In the genomic region with DNA sequence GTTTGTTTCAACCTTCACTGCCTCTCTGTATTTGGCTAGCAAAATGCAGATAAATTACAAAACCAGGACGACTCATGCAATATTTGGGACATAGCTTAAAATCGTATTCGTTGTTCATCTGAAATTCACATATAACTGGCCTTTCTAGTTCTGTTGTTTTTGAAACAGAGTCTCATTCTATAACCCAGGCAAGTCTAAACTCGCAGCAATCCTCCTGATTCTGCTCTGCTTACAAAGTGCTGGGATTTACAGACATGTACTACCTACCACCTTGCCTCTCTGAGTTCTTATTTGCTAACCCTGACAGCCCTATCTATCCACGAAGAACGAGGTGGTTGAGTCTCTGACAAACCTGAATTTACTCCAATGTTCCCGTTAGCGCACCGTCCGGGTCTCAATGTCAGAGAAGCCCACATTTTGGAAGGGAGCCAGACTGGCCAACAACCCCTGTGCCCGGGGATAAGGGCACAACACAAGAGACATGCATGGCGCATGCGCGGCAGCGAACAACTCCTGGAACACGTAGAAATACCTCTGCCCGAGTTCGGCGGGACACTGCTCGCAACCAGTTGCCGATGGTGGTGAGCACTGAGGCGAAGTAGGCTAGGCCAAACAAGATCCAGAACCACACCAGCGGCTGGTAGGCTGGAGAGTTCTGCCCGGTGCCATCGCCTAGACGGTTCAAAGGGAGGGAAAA, we compare ENCODE assay signal across 8 mouse cellular contexts. TPM values are rescaled to one million over a fixed set of nuclear protein-coding genes. Genes with fewer than 3 reads are reported as not detected.
DNase-seq lines count a peak whose midpoint lies in the region; ATAC-seq and TF ChIP-seq lines count a peak whose summit lies in the region.

No protein-coding gene starts in this region.

- peaks cover 4% of the 10 kb centered on the region; the same call in 1 of the 2 replicates for H3K9me3 ChIP-seq in heart, embryonic 12.5 days (replicated peaks)
- no peaks in the 10 kb centered on the region for H3K9me3 ChIP-seq in embryonic facial prominence, embryonic 13.5 days
- H3K9me3 ChIP-seq in intestine, embryonic 15.5 days = no peaks in the 10 kb centered on the region
- no peaks in the 10 kb centered on the region for H3K9me3 ChIP-seq in lung, postnatal 0 days (ENCODE audit: low read length)

- TF ChIP-seq EP300 in lung, postnatal 0 days (IDR thresholded peaks at IDR 0.05) = no peak

- no peak overlapping the region for H3K9ac ChIP-seq in heart, embryonic 12.5 days
- peak overlapping the region; percentile 49; the same call in 1 of the 2 replicates for H3K9ac ChIP-seq in embryonic facial prominence, embryonic 13.5 days
- 0 out of 2 replicates have a peak overlapping the region, but pooled peaks have one; percentile 0 for H3K9ac ChIP-seq in intestine, embryonic 15.5 days
- no peak overlapping the region for H3K9ac ChIP-seq in lung, postnatal 0 days (replicated peaks; ENCODE audit: low read depth)

- H3K27ac ChIP-seq in heart, embryonic 12.5 days (ENCODE audit: poor library complexity, severe bottlenecking) = no peak overlapping the region
- H3K27ac ChIP-seq in embryonic facial prominence, embryonic 13.5 days = peak overlapping the region; percentile 49; the same call in 1 of the 2 replicates
- H3K27ac ChIP-seq in intestine, embryonic 15.5 days = no peak overlapping the region
- H3K27ac ChIP-seq in lung, postnatal 0 days (ENCODE audit: low read length) = no peak overlapping the region

- no peak for ATAC-seq in heart, embryonic 12.5 days (ENCODE audit: insufficient number of reproducible peaks, low FRiP score)
- ATAC-seq in embryonic facial prominence, embryonic 13.5 days (ENCODE audit: insufficient number of reproducible peaks, insufficient read depth, low FRiP score, low TSS enrichment, low read depth) = no peak
- no peak for ATAC-seq in intestine, embryonic 15.5 days
- no peak for ATAC-seq in lung, postnatal 0 days

- H3K36me3 ChIP-seq in heart, embryonic 12.5 days = no peaks in the 10 kb centered on the region
- no peaks in the 10 kb centered on the region for H3K36me3 ChIP-seq in embryonic facial prominence, embryonic 13.5 days
- no peaks in the 10 kb centered on the region for H3K36me3 ChIP-seq in intestine, embryonic 15.5 days
- H3K36me3 ChIP-seq in lung, postnatal 0 days (ENCODE audit: insufficient read depth, low read length) = no peaks in the 10 kb centered on the region

- peaks cover 31% of the 10 kb centered on the region for H3K4me1 ChIP-seq in heart, embryonic 12.5 days (replicated peaks)
- H3K4me1 ChIP-seq in embryonic facial prominence, embryonic 13.5 days = peaks cover 41% of the 10 kb centered on the region
- peaks cover 20% of the 10 kb centered on the region for H3K4me1 ChIP-seq in intestine, embryonic 15.5 days (replicated peaks)
- peaks cover 13% of the 10 kb centered on the region; the same call in 1 of the 2 replicates for H3K4me1 ChIP-seq in lung, postnatal 0 days (ENCODE audit: insufficient read depth, low read depth, low read length)

- WGBS in heart, embryonic 12.5 days = 12% methylated on average over 26 of the region's 26 CpGs
- WGBS in embryonic facial prominence, embryonic 13.5 days = 10% methylated on average over 26 of the region's 26 CpGs
- whole genome bisulfite sequencing in intestine, embryonic 15.5 days = 15% methylated on average over 26 of the region's 26 CpGs
- 18% methylated on average over 26 of the region's 26 CpGs for WGBS in lung, postnatal 0 days

- H3K4me3 ChIP-seq in heart, embryonic 12.5 days = peak overlapping the region; percentile 24
- H3K4me3 ChIP-seq in embryonic facial prominence, embryonic 13.5 days = peak overlapping the region; percentile 32
- H3K4me3 ChIP-seq in intestine, embryonic 15.5 days (replicated peaks) = 0 out of 2 replicates have a peak overlapping the region, but pooled peaks have one; percentile 5
- 0 out of 2 replicates have a peak overlapping the region, but pooled peaks have one; percentile 8 for H3K4me3 ChIP-seq in lung, postnatal 0 days (ENCODE audit: low read depth, low read length)

- peaks cover 71% of the 10 kb centered on the region for H3K27me3 ChIP-seq in heart, embryonic 12.5 days (replicated peaks)
- peaks cover 91% of the 10 kb centered on the region for H3K27me3 ChIP-seq in embryonic facial prominence, embryonic 13.5 days
- peaks cover 66% of the 10 kb centered on the region for H3K27me3 ChIP-seq in intestine, embryonic 15.5 days (replicated peaks)
- peaks cover 38% of the 10 kb centered on the region for H3K27me3 ChIP-seq in lung, postnatal 0 days (replicated peaks; ENCODE audit: insufficient read depth, low read length)

- peak overlapping the region; percentile 56 for H3K4me2 ChIP-seq in heart, embryonic 12.5 days
- peak overlapping the region; percentile 54 for H3K4me2 ChIP-seq in embryonic facial prominence, embryonic 13.5 days
- H3K4me2 ChIP-seq in intestine, embryonic 15.5 days (replicated peaks) = peak overlapping the region; percentile 18
- 0 out of 2 replicates have a peak overlapping the region, but pooled peaks have one; percentile 11 for H3K4me2 ChIP-seq in lung, postnatal 0 days (replicated peaks; ENCODE audit: low read depth, low read length)

- no peak for TF ChIP-seq CTCF in lung, postnatal 0 days (IDR thresholded peaks at IDR 0.05)

- no peak for DNase-seq in heart, adult 9 months (ENCODE audit: low spot score in 2 of 2)
- no peak for DNase-seq in lung, postnatal 0 days (ENCODE audit: low spot score)
- peak; percentile 44 for DNase-seq in testis, postnatal 14 days (ENCODE audit: low spot score)
- no peak for DNase-seq in gastrocnemius, adult 18-20 months (ENCODE audit: low spot score)
- DNase-seq in frontal cortex, postnatal 25 days (ENCODE audit: low spot score in 2 of 2) = no peak

RNA-seq across cellular contexts. Expression of a gene that starts 1.5 kb away (rescaled TPM):
- 2.2 and 2.3 TPM in 2 replicates for polyA plus RNA-seq in heart, embryonic 12.5 days (2016; fragmentation: Nextera tagmentation; extraction: Ambion mirVana)
- 2.3 and 3.4 TPM in 2 replicates for polyA plus RNA-seq in embryonic facial prominence, embryonic 13.5 days (2015; fragmentation: Nextera tagmentation; extraction: Ambion mirVana)
- polyA plus RNA-seq in intestine, embryonic 15.5 days (2015; fragmentation: Nextera tagmentation; extraction: Ambion mirVana) = 1.1 and 1.6 TPM in 2 replicates
- 1.7 and 2.4 TPM in 2 replicates for polyA plus RNA-seq in lung, postnatal 0 days (2015; fragmentation: Nextera tagmentation; extraction: Ambion mirVana)
- not detected for total RNA-seq in gastrocnemius, adult 18-20 months (2021)

RNA-seq across cellular contexts. Expression of a gene that starts 5.1 kb away (rescaled TPM):
- 27.4 and 30.2 TPM in 2 replicates for polyA plus RNA-seq in heart, embryonic 12.5 days (2016; fragmentation: Nextera tagmentation; extraction: Ambion mirVana)
- 9.5 and 10.9 TPM in 2 replicates for polyA plus RNA-seq in embryonic facial prominence, embryonic 13.5 days (2015; fragmentation: Nextera tagmentation; extraction: Ambion mirVana)
- 32.2 and 37.6 TPM in 2 replicates for polyA plus RNA-seq in intestine, embryonic 15.5 days (2015; fragmentation: Nextera tagmentation; extraction: Ambion mirVana)
- polyA plus RNA-seq in lung, postnatal 0 days (2015; fragmentation: Nextera tagmentation; extraction: Ambion mirVana) = 9.8 and 12.8 TPM in 2 replicates
- 10 to 100 TPM; 76.5 to 93.1 TPM for total RNA-seq in gastrocnemius, adult 18-20 months (2021)

RNA-seq across cellular contexts. Expression of a gene that starts 7.6 kb away (rescaled TPM):
- 0.14 and 0.29 TPM in 2 replicates for polyA plus RNA-seq in heart, embryonic 12.5 days (2016; fragmentation: Nextera tagmentation; extraction: Ambion mirVana)
- polyA plus RNA-seq in embryonic facial prominence, embryonic 13.5 days (2015; fragmentation: Nextera tagmentation; extraction: Ambion mirVana) = 1.2 and 1.3 TPM in 2 replicates
- 0.29 and 0.40 TPM in 2 replicates for polyA plus RNA-seq in intestine, embryonic 15.5 days (2015; fragmentation: Nextera tagmentation; extraction: Ambion mirVana)
- polyA plus RNA-seq in lung, postnatal 0 days (2015; fragmentation: Nextera tagmentation; extraction: Ambion mirVana) = 0.12 and 0.30 TPM in 2 replicates
- not detected for total RNA-seq in gastrocnemius, adult 18-20 months (2021)

RNA-seq across cellular contexts. Expression of a gene that starts 15.0 kb away (rescaled TPM):
- polyA plus RNA-seq in heart, embryonic 12.5 days (2016; fragmentation: Nextera tagmentation; extraction: Ambion mirVana) = 53.4 and 54.5 TPM in 2 replicates
- polyA plus RNA-seq in embryonic facial prominence, embryonic 13.5 days (2015; fragmentation: Nextera tagmentation; extraction: Ambion mirVana) = 80.0 and 83.6 TPM in 2 replicates
- polyA plus RNA-seq in intestine, embryonic 15.5 days (2015; fragmentation: Nextera tagmentation; extraction: Ambion mirVana) = 70.0 and 72.4 TPM in 2 replicates
- 106 TPM in 2 replicates for polyA plus RNA-seq in lung, postnatal 0 days (2015; fragmentation: Nextera tagmentation; extraction: Ambion mirVana)
- 10 to 100 TPM in 1 of 2 experiments, 1 to 10 TPM in 1; 9.7 to 12.2 TPM for total RNA-seq in gastrocnemius, adult 18-20 months (2021)

RNA-seq across cellular contexts. Expression of a gene that starts 15.6 kb away (rescaled TPM):
- 21.0 and 23.7 TPM in 2 replicates for polyA plus RNA-seq in heart, embryonic 12.5 days (2016; fragmentation: Nextera tagmentation; extraction: Ambion mirVana)
- 26.9 and 35.2 TPM in 2 replicates for polyA plus RNA-seq in embryonic facial prominence, embryonic 13.5 days (2015; fragmentation: Nextera tagmentation; extraction: Ambion mirVana)
- polyA plus RNA-seq in intestine, embryonic 15.5 days (2015; fragmentation: Nextera tagmentation; extraction: Ambion mirVana) = 20.4 and 25.5 TPM in 2 replicates
- 33.5 and 35.9 TPM in 2 replicates for polyA plus RNA-seq in lung, postnatal 0 days (2015; fragmentation: Nextera tagmentation; extraction: Ambion mirVana)
- total RNA-seq in gastrocnemius, adult 18-20 months (2021) = 10 to 100 TPM; 10.0 to 10.4 TPM

Comparison
In these comparisons a context has a peak if more than half of its experiments do, and no peak if none do; other contexts are left out.
1. H3K9ac ChIP-seq: peak in embryonic facial prominence, embryonic 13.5 days (single experiment) and intestine, embryonic 15.5 days (single experiment); none in heart, embryonic 12.5 days (single experiment) and lung, postnatal 0 days (single experiment).
2. Peak in every context shown above with its lines, with median percentiles within 50 percentile points of each other: H3K4me2 ChIP-seq and H3K4me3 ChIP-seq.